Mouse (Mus musculus) heart, embryonic 13.5 days (tissue): ENCODE measurements around the gene Grb10. TPM values are rescaled to one million over a fixed set of nuclear protein-coding genes. Genes with fewer than 3 reads are reported as not detected.

Source experiments
- ATAC-seq: fragments of 200-750 bp; cut with Nextera tagmentation; 2 replicates; pipeline ENCODE4 v1.8.0; 2017; ENCODE audit warnings: moderate TSS enrichment; ENCODE audit not compliant: insufficient number of reproducible peaks, low FRiP score, low TSS enrichment; ENCODE audit errors: extremely low read depth
- H3K27ac ChIP-seq: fragments of 300-500 bp; sonication (generic); replicated peaks from 2 replicates; pipeline ENCODE4 v1.5.1; 2015; ENCODE audit warnings: moderate library complexity, mild to moderate bottlenecking, inconsistent platforms
- H3K27me3 ChIP-seq: fragments of 300-500 bp; sonication (generic); replicated peaks from 2 replicates; pipeline ENCODE4 v1.6.1; 2015; ENCODE audit warnings: mild to moderate bottlenecking, inconsistent platforms
- H3K36me3 ChIP-seq: fragments of 300-500 bp; sonication (generic); 2 replicates; pipeline ENCODE4 v1.6.1; 2015; ENCODE audit warnings: mild to moderate bottlenecking, inconsistent platforms
- H3K4me1 ChIP-seq: fragments of 300-500 bp; sonication (generic); 2 replicates; pipeline ENCODE4 v1.6.1; 2015; ENCODE audit warnings: inconsistent platforms
- H3K4me2 ChIP-seq: fragments of 300-500 bp; sonication (generic); 2 replicates; pipeline ENCODE4 v1.6.1; 2015; ENCODE audit warnings: inconsistent platforms, mild to moderate bottlenecking, moderate library complexity
- H3K4me3 ChIP-seq: fragments of 300-500 bp; sonication (generic); 2 replicates; pipeline ENCODE4 v1.5.1; 2015; ENCODE audit warnings: moderate library complexity, mild to moderate bottlenecking, inconsistent platforms
- H3K9ac ChIP-seq: fragments of 300-500 bp; sonication (generic); 2 replicates; pipeline ENCODE4 v1.6.1; 2015; ENCODE audit warnings: inconsistent platforms, mild to moderate bottlenecking, moderate library complexity
- H3K9me3 ChIP-seq: fragments of 300-500 bp; sonication (generic); 2 replicates; pipeline ENCODE4 v1.6.1; 2016; ENCODE audit warnings: inconsistent platforms
- WGBS: fragments of 180-500 bp; shearing (Covaris S2); methylation state at CpG from one replicate; pipeline ENCODE4 v1.1.7; 2015; ENCODE audit warnings: mixed read lengths; 5-methylcytosine and 5-hydroxymethylcytosine counted together
- polyA plus RNA-seq: library from polyadenylated mRNA; unstranded; fragments of >200 nt; fragmentation: Nextera tagmentation; extraction: Ambion mirVana; gene quantifications from 2 replicates; pipeline ENCODE4 v1.2.1, GENCODE M21; 2015

Grb10 gene
- polyA plus RNA-seq = 494 and 545 TPM in 2 replicates

DNA sequence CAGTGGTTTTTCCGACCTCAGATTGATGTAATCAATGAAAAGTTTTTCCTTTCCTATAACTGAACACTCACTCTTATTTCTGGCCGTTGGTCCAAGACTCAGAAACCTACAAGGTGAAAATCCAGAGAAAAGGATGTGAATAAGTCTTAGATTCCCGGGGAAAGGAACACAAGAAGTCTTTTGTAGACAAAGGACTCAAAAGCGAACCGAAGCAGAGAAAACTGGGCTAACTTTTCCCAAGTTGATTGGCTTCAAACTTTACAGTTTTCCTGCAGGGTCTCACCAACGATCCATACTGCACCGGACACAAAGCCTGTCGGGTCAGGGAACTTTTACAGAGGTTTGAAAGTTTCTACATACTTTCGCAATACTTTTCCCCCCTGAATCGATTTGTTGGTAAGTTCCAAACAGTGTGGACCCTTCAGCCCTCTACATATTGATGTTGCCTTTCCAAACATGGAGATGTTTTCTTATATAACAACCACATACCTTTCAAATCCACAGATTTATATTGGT is at the start of gene Grb10:
Grb10 (minus strand) TSS at position 214 of the 516 bp plus-strand sequence.
- no peak for ATAC-seq
- 32% methylated on average over 10 of the region's 10 CpGs for WGBS
- Histone ChIP-seq H3K27me3 (peaks cover 92% of the 10 kb centered on the region), H3K4me1 (peaks cover 11% of the 10 kb centered on the region), H3K36me3 (no peaks in the 10 kb centered on the region), H3K9me3 (no peaks in the 10 kb centered on the region), H3K27ac (peak within 1 kb of the TSS; percentile 95), H3K4me2 (peak within 1 kb of the TSS; percentile 71), H3K9ac (peak within 1 kb of the TSS; percentile 98), H3K4me3 (peak within 1 kb of the TSS; percentile 78)

DNA sequence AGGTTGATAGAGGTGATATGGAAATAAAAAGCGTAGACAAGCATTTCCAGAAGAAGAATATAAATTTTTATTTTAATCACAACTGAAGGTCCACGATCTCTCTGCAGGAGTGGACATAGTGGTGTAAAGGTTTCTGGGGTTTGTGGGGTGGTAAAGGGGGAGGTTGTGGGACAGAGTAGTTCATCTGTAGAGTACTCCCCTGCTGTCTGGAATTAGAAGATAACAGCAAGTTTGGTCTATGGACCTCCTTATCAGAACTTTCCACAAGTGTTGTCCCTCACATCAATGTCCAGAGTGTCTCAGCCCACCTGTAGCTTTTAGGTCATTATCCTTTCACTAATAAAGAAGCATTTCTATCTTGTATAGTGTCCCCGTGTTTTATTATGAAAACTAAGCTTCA is 43.2 kb upstream of the Grb10 start:
- no peak overlapping the region for H3K4me3 ChIP-seq
- H3K9me3 ChIP-seq = peaks cover 3% of the 10 kb centered on the region; the same call in 1 of the 2 replicates
- no peak for ATAC-seq
- no peaks in the 10 kb centered on the region for H3K4me1 ChIP-seq
- H3K36me3 ChIP-seq = 0 out of 2 replicates have a peak, but pooled peaks cover 3% of the 10 kb centered on the region
- H3K27me3 ChIP-seq = no peaks in the 10 kb centered on the region
- H3K4me2 ChIP-seq = no peak overlapping the region
- H3K27ac ChIP-seq = no peak overlapping the region
- 69% methylated on average over 3 of the region's 3 CpGs for WGBS
- H3K9ac ChIP-seq = no peak overlapping the region

DNA sequence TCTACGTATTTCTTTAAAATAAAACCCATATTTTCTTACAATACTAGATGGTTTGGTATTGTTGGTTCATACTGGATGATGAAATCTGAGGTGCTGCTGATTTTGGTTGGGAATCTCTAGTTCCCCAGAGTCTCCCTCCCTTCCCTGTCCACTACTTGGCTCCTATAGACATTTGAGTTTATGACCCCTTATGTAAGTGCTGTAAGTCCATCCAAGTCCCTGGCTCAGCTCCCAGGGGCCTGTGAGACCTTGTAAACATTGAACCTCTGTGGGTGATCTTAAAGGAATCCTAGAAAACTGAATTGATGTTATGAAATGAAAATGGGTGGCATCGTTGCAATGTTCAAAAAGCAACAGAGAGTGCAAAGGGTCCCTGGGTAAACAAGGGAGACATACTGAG is 40.7 kb upstream of the Grb10 start:
- Histone ChIP-seq H3K4me2 (no peak overlapping the region), H3K9ac (no peak overlapping the region), H3K4me3 (no peak overlapping the region), H3K27ac (no peak overlapping the region), H3K9me3 (peaks cover 3% of the 10 kb centered on the region; the same call in 1 of the 2 replicates), H3K36me3 (0 out of 2 replicates have a peak, but pooled peaks cover 3% of the 10 kb centered on the region), H3K27me3 (no peaks in the 10 kb centered on the region), H3K4me1 (no peaks in the 10 kb centered on the region)
- no peak for ATAC-seq
- 78% methylated on average over 2 of the region's 2 CpGs for WGBS

DNA sequence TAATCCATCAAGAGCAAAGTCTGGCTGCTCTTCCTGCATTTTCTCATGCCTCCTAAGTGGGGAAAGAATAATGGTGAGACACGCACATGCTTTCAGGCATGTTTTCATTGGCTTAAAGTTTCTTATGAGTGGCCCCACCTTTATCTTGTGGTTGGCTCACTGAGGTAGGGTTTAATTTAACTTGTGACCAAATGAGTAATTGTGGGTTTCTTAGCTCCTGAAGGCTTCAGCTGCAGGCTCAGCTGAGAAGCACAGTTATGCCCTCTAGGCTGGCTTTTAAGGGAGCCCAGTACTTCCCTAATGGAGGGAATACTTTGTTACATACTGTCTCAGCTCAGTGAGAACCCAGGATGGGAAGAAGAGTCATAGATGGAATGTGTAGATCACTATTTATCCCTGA is 37.0 kb upstream of the Grb10 start:
- ATAC-seq = no peak
- H3K9ac ChIP-seq = no peak overlapping the region
- WGBS = 90% methylated on average over 1 of the region's 1 CpGs

DNA sequence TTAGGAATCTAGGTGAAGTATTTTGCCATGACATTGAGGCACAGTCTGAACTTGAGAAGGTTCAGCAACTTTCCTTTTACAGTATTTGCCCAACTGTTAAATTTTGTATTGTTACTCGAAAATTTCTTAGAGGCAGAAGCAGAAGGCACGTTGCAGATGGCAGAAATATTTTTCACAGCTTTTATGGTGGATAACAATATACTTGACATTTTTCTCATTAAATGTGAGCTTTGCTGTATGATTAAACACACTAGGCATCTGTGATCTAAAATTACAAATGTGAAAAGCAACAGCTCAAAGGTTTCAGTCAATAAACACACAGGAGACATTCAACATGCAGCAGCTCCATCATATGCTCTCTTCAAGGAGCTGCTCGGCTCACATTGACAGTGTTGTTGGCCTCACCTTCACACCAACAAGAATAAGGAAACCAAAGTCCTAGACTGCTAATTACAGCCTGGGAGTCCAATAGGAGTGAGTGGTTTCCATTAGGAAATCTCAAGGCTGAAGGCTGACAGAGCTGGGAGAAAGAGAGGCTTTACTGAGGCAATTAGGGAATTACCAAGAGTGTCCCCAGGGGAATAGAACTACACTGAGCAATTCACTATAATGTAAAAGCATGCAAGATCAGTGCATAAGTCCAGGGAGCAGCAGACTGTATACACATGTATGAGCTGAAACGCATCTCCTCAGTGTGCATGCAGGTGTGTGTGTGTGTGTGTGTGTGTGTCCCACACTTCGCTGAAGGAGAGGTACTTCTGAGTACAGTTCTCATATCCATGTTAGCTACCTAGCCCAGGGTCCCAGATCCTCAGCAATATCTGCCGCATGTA is 35.1 kb upstream of the Grb10 start:
- Histone ChIP-seq H3K27ac (no peak overlapping the region), H3K9me3 (no peaks in the 10 kb centered on the region), H3K9ac (no peak overlapping the region), H3K4me1 (no peaks in the 10 kb centered on the region), H3K4me2 (no peak overlapping the region), H3K36me3 (no peaks in the 10 kb centered on the region), H3K4me3 (no peak overlapping the region), H3K27me3 (no peaks in the 10 kb centered on the region)
- ATAC-seq = no peak
- 78% methylated on average over 6 of the region's 6 CpGs for WGBS

More for the DNA sequence above, 37.0 kb upstream of the Grb10 start:
- Histone ChIP-seq H3K4me3 (no peak overlapping the region), H3K36me3 (no peaks in the 10 kb centered on the region), H3K27ac (no peak overlapping the region), H3K9me3 (no peaks in the 10 kb centered on the region), H3K4me2 (no peak overlapping the region), H3K4me1 (no peaks in the 10 kb centered on the region), H3K27me3 (no peaks in the 10 kb centered on the region)

DNA sequence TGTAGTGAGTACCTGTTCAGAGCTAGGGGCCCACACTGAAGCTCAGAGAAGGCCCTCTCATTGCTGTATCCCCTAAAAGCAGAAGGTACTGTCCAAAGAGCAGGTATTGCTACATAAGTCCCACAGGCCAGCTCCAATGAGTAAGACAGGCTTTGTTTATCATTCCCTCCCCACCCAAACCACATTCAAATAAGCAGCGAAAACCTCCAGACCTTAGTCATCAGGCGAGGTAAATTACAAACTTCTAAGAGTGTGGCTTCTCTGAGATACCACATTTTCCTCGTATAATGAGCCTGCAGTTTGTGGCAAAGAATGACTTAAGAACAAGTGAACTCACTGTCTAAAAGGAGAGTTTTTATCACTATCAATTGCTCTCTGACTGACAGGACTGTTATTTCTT is 33.8 kb upstream of the Grb10 start:
- no peak for ATAC-seq

DNA sequence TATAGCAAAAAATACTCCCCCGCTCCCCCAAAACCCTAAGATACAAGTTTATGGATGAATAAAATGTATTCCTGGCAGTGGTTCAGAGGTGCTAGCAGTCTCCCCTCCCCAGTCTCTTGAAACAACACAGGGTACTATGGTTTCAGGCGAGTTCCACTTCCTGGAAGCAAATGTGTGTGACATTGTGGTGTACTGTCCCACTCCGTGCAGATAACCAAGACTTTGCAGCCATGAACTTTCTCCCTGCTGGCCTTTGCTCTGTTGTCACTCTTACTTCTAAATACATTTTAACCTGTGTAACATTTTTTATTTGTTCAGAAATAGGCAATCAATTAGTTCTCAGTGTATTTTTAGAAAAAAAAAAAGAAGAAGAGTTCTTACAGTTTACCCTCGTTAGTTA is 20.5 kb upstream of the Grb10 start:
- 54% methylated on average over 4 of the region's 4 CpGs for WGBS
- no peak overlapping the region for H3K4me2 ChIP-seq
- no peak for ATAC-seq
- no peak overlapping the region for H3K4me3 ChIP-seq
- H3K9ac ChIP-seq = no peak overlapping the region
- no peaks in the 10 kb centered on the region for H3K9me3 ChIP-seq
- H3K36me3 ChIP-seq = peaks cover 10% of the 10 kb centered on the region
- no peaks in the 10 kb centered on the region for H3K4me1 ChIP-seq
- H3K27me3 ChIP-seq = peaks cover 7% of the 10 kb centered on the region
- no peak overlapping the region for H3K27ac ChIP-seq

More for the DNA sequence above, 33.8 kb upstream of the Grb10 start:
- no peak overlapping the region for H3K4me3 ChIP-seq
- no peaks in the 10 kb centered on the region for H3K27me3 ChIP-seq
- WGBS = 80% methylated on average over 3 of the region's 3 CpGs
- H3K9ac ChIP-seq = no peak overlapping the region
- H3K4me2 ChIP-seq = no peak overlapping the region
- no peak overlapping the region for H3K27ac ChIP-seq
- H3K36me3 ChIP-seq = no peaks in the 10 kb centered on the region
- no peaks in the 10 kb centered on the region for H3K9me3 ChIP-seq
- no peaks in the 10 kb centered on the region for H3K4me1 ChIP-seq

DNA sequence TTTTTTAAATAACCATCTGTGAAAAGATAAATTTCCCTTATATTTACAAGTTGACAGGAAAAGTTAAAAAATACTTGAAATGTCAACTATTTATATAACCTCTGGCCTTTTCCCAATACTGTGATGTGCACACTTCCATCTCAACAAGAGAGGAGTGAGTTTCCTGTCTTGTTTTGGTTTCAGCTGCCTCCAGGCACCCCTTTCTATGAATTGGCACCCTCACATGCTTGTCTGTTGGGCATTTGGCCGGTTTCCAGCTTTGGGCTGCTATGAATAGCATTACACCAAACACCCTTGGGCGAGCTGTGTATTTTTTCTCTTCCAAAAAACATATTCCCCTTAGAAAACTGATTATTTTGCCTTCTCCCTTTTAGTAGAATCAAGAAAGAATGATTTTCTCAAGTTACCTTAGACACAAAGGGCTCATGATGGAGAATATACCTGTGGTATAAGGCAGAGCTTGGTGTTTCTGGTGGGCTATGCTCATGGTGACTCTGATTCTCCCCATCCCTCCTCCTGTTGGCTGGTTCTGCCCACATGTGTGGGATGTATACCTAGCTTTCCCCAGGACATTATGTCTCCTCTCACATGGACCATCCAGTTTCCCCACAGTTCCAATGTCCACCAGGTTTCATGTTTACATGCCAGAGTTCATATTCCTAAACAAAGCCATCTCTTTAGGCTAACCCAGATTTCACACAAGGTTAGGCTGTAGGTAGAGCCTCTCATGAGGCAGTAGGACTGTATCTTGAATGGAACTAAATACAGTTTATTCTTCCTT is 10.3 kb upstream of the Grb10 start:
- no peak overlapping the region for H3K4me2 ChIP-seq

DNA sequence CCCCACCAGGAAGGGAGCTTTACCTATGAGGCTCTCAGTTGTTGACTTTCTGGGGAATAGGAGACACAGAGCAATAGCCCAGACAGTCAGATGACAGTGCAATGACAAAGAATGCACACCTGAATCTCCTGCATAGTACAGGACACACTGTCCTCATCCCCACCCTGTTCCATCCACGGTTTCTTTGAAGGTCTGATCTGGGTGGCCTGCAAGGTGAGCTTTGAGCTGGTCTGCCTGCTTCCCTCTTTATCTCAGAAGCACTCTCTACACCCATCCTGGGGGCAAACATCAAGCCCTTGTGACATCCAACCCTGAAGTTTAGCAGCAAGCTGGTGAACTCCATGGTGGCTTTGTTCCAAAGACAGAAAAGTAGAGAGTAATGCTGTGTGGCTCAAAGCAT is 9.7 kb upstream of the Grb10 start:
- H3K27ac ChIP-seq = no peak overlapping the region
- no peak for ATAC-seq
- H3K4me2 ChIP-seq = no peak overlapping the region
- peaks cover 20% of the 10 kb centered on the region for H3K27me3 ChIP-seq
- H3K4me3 ChIP-seq = no peak overlapping the region
- no peaks in the 10 kb centered on the region for H3K9me3 ChIP-seq
- peaks cover 10% of the 10 kb centered on the region; the same call in 1 of the 2 replicates for H3K4me1 ChIP-seq
- WGBS = 61% methylated on average over 1 of the region's 1 CpGs
- no peak overlapping the region for H3K9ac ChIP-seq
- 0 out of 2 replicates have a peak, but pooled peaks cover 3% of the 10 kb centered on the region for H3K36me3 ChIP-seq

More for the DNA sequence above, 10.3 kb upstream of the Grb10 start:
- ATAC-seq = no peak
- Histone ChIP-seq H3K4me1 (peaks cover 10% of the 10 kb centered on the region; the same call in 1 of the 2 replicates), H3K4me3 (no peak overlapping the region), H3K27me3 (peaks cover 15% of the 10 kb centered on the region), H3K9ac (no peak overlapping the region), H3K27ac (no peak overlapping the region), H3K9me3 (no peaks in the 10 kb centered on the region), H3K36me3 (0 out of 2 replicates have a peak, but pooled peaks cover 3% of the 10 kb centered on the region)
- WGBS = 40% methylated on average over 2 of the region's 2 CpGs

DNA sequence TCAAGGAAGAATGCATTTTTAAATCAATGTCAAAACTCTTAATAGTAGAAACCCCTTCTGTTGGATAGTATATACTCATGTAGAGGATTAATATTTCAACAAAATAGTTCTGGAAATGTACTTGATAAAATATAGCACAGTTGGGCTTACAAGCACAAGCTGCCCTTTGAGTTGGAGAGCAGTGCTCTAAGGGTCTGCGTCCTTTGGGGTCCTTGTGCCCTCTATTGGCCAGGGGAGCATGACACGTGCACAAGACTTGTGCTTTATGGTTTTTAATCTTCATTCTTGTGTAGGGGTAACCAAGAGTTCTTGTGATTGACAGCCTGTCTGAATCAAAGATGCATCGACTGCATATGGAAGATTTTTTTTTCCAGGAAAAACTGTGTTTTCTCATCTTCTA is 5.8 kb upstream of the Grb10 start:
- peaks cover 52% of the 10 kb centered on the region for H3K27me3 ChIP-seq
- no peak for ATAC-seq
- H3K4me3 ChIP-seq = no peak overlapping the region
- no peak overlapping the region for H3K27ac ChIP-seq
- H3K9me3 ChIP-seq = no peaks in the 10 kb centered on the region
- H3K36me3 ChIP-seq = 0 out of 2 replicates have a peak, but pooled peaks cover 3% of the 10 kb centered on the region
- H3K4me1 ChIP-seq = peaks cover 17% of the 10 kb centered on the region
- 51% methylated on average over 3 of the region's 3 CpGs for WGBS
- no peak overlapping the region for H3K9ac ChIP-seq
- no peak overlapping the region for H3K4me2 ChIP-seq

DNA sequence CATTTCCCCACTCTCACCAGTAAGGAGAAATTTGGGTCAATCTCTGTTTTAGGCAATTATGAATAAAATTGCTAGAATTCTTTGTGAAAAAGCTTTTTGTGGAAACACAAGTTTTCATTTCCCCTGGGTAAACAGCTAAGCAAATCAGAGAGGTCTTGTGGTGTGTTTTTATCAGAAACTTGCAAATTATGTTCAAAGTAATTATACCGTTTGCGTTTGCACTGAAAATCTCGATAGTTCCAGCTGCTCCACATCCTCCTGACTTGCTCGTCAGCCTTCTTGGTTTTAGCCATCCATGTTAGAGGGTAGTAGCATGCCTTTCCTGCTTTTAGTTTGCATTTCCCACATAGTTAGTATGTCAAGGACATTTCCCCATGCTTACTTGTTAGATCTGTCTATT is 3.3 kb upstream of the Grb10 start:
- Histone ChIP-seq H3K27me3 (peaks cover 72% of the 10 kb centered on the region), H3K4me3 (no peak overlapping the region), H3K27ac (no peak overlapping the region), H3K36me3 (0 out of 2 replicates have a peak, but pooled peaks cover 3% of the 10 kb centered on the region), H3K4me2 (no peak overlapping the region), H3K9ac (no peak overlapping the region), H3K4me1 (peaks cover 11% of the 10 kb centered on the region), H3K9me3 (no peaks in the 10 kb centered on the region)
- 69% methylated on average over 4 of the region's 4 CpGs for WGBS
- ATAC-seq = no peak
